Mouse (Mus musculus): ENCODE data around the gene Adcy6.
A peak's percentile ranks its signal among the peaks of the same experiment; 100 is the strongest.
"Not testable (repeated sequence)": the region's sequence is repeated elsewhere in the genome, so short reads cannot be mapped to it uniquely, and the experiment has no call there.

The Adcy6 gene

GRCm38 (mm10) chr15:98596609-98597008 is 13.3 kb downstream of the Adcy6 start:
- DNase-seq = no peak

- no peak for DNase-seq
Measured at GRCm38 (mm10) chr15:98595049-98595448, 14.8 kb downstream of the Adcy6 start.

- peak; percentile 70 for DNase-seq
Measured at GRCm38 (mm10) chr15:98594193-98594592, 15.7 kb downstream of the Adcy6 start.

- no peak for DNase-seq
Measured at GRCm38 (mm10) chr15:98591396-98591795, 18.5 kb downstream of the Adcy6 start.

- DNase-seq = no peak
Measured at GRCm38 (mm10) chr15:98589640-98590336, 20.1 kb downstream of the Adcy6 start.

- no peak for DNase-seq
Measured at GRCm38 (mm10) chr15:98587751-98588150, 22.1 kb downstream of the Adcy6 start.

GRCm38 (mm10) chr15:98586141-98586540 is 23.7 kb downstream of the Adcy6 start:
- DNase-seq = not testable (repeated sequence)

GRCm38 (mm10) chr15:98585421-98585820 is 24.5 kb downstream of the Adcy6 start:
- no peak for DNase-seq

- no peak for DNase-seq
Measured at GRCm38 (mm10) chr15:98582996-98583395, 26.9 kb downstream of the Adcy6 start.

GRCm38 (mm10) chr15:98582410-98582809 is 27.5 kb downstream of the Adcy6 start:
- no peak for DNase-seq

GRCm38 (mm10) chr15:98579795-98580464 is 29.9 kb downstream of the Adcy6 start:
- DNase-seq = peak; percentile 76

- no peak for DNase-seq
Measured at GRCm38 (mm10) chr15:98579310-98579709, 30.6 kb downstream of the Adcy6 start.

GRCm38 (mm10) chr15:98573293-98573692 is 36.6 kb downstream of the Adcy6 start:
- DNase-seq = no peak

- DNase-seq = no peak
Measured at GRCm38 (mm10) chr15:98570873-98571538, 38.9 kb downstream of the Adcy6 start, which contains the start of the genes Ccnt1 and 4930415O20Rik. Ccnt1 (minus strand) TSS chr15:98570923. 4930415O20Rik (plus strand) TSS chr15:98571004.

GRCm38 (mm10) chr15:98569795-98570365 is 40.0 kb downstream of the Adcy6 start:
- DNase-seq = no peak

- no peak for DNase-seq
Measured at GRCm38 (mm10) chr15:98569216-98569615, 40.7 kb downstream of the Adcy6 start.

GRCm38 (mm10) chr15:98568256-98569033 is 41.4 kb downstream of the Adcy6 start:
- DNase-seq = no peak

GRCm38 (mm10) chr15:98567278-98568134 is 42.4 kb downstream of the Adcy6 start:
- peak; percentile 100 for DNase-seq

GRCm38 (mm10) chr15:98566973-98567277 is 43.0 kb downstream of the Adcy6 start:
- DNase-seq = no peak

- no peak for DNase-seq
Measured at GRCm38 (mm10) chr15:98557186-98557585, 52.7 kb downstream of the Adcy6 start.

GRCm38 (mm10) chr15:98555881-98556280 is 54.0 kb downstream of the Adcy6 start:
- no peak for DNase-seq

GRCm38 (mm10) chr15:98552758-98553157 is 57.1 kb downstream of the Adcy6 start:
- no peak for DNase-seq

Measured in right cerebral cortex, adult 18-20 months (tissue).